Mouse (Mus musculus) forebrain, embryonic 12.5 days (tissue): Measurements from ENCODE around the gene Tedc1. TPM values are rescaled to one million over a fixed set of nuclear protein-coding genes. Genes with fewer than 3 reads are reported as not detected.

ENCODE experiments used
- ATAC-seq: fragments of 200-750 bp; cut with Nextera tagmentation; 2 replicates; pipeline ENCODE4 v1.8.0; 2017; ENCODE audit warnings: moderate TSS enrichment; ENCODE audit not compliant: low FRiP score
- H3K27ac ChIP-seq: fragments of 300-500 bp; sonication (generic); 2 replicates; pipeline ENCODE4 v1.5.1; 2016; ENCODE audit warnings: mild to moderate bottlenecking
- H3K27me3 ChIP-seq: fragments of 300-500 bp; sonication (generic); 2 replicates; pipeline ENCODE4 v1.6.1; 2016; ENCODE audit warnings: mild to moderate bottlenecking
- H3K36me3 ChIP-seq: fragments of 300-500 bp; sonication (generic); replicated peaks from 2 replicates; pipeline ENCODE4 v1.6.1; 2016; ENCODE audit warnings: mild to moderate bottlenecking
- H3K4me1 ChIP-seq: fragments of 300-500 bp; sonication (generic); 2 replicates; pipeline ENCODE4 v1.6.1; 2016
- H3K4me2 ChIP-seq: fragments of 300-500 bp; sonication (generic); 2 replicates; pipeline ENCODE4 v1.6.1; 2016; ENCODE audit warnings: mild to moderate bottlenecking, moderate library complexity
- H3K4me3 ChIP-seq: fragments of 300-500 bp; sonication (generic); replicated peaks from 2 replicates; pipeline ENCODE4 v1.5.1; 2016; ENCODE audit warnings: mild to moderate bottlenecking
- H3K9ac ChIP-seq: fragments of 300-500 bp; sonication (generic); 2 replicates; pipeline ENCODE4 v1.6.1; 2016; ENCODE audit warnings: mild to moderate bottlenecking
- H3K9me3 ChIP-seq: fragments of 300-500 bp; sonication (generic); 2 replicates; pipeline ENCODE4 v1.6.1; 2016
- WGBS: fragments of 180-500 bp; shearing (Covaris S2); methylation state at CpG from one replicate; pipeline ENCODE4 v1.1.7; 2016; 5-methylcytosine and 5-hydroxymethylcytosine counted together
- polyA plus RNA-seq: library from polyadenylated mRNA; unstranded; fragments of >200 nt; fragmentation: Nextera tagmentation; extraction: Ambion mirVana; gene quantifications from 2 replicates; pipeline ENCODE4 v1.2.1, GENCODE M21; 2016

The Tedc1 gene
- polyA plus RNA-seq, 1 experiment from 2014 or later: 48.3 TPM

GRCm38 (mm10) chr12:113163561-113164006, 7.4 kb downstream of the Tedc1 start:
- Histone ChIP-seq H3K9me3 (no peaks in the 10 kb centered on the region), H3K27ac (peak overlapping the region; percentile 44), H3K4me1 (peaks cover 3% of the 10 kb centered on the region; the same call in 1 of the 2 replicates), H3K4me2 (no peak overlapping the region), H3K36me3 (peaks cover 39% of the 10 kb centered on the region), H3K4me3 (no peak overlapping the region), H3K9ac (no peak overlapping the region), H3K27me3 (no peaks in the 10 kb centered on the region; the same call in 1 of the 2 replicates)
- peak; percentile 47; the same call in 1 of the 2 replicates for ATAC-seq
- WGBS: 75% methylated on average over 11 of the region's 11 CpGs

DNA sequence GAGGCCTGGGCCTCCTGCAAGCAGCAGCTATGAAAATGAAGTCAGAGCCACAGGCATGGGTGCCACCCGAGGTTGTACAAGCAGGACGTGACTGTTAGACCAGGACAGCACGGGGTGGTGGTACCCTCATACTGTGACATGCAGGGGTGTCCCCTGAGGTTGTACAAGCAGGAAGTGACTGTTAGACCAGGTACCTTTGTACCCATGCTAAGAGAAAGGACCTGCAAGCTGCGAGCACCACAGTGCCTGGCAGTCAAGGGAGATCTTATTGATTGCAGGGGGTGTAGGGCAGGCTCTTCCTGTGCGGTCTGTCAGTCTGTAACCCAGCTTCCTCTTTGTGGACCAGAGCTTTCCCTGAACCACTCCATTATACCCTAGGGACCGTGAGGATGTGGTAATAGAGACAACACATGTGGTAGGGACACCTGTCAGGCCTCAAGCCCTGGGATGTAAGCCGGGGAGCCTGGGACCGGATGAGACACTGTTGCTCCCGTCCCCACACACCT, 11.9 kb downstream of the Tedc1 start:
- no peak for ATAC-seq
- H3K4me2 ChIP-seq: no peak overlapping the region
- WGBS: 86% methylated on average over 9 of the region's 9 CpGs
- no peak overlapping the region for H3K4me3 ChIP-seq
- no peak overlapping the region for H3K9ac ChIP-seq
- H3K9me3 ChIP-seq: no peaks in the 10 kb centered on the region
- H3K4me1 ChIP-seq: peaks cover 3% of the 10 kb centered on the region; the same call in 1 of the 2 replicates
- no peaks in the 10 kb centered on the region; the same call in 1 of the 2 replicates for H3K27me3 ChIP-seq
- no peak overlapping the region for H3K27ac ChIP-seq
- peaks cover 15% of the 10 kb centered on the region for H3K36me3 ChIP-seq

DNA sequence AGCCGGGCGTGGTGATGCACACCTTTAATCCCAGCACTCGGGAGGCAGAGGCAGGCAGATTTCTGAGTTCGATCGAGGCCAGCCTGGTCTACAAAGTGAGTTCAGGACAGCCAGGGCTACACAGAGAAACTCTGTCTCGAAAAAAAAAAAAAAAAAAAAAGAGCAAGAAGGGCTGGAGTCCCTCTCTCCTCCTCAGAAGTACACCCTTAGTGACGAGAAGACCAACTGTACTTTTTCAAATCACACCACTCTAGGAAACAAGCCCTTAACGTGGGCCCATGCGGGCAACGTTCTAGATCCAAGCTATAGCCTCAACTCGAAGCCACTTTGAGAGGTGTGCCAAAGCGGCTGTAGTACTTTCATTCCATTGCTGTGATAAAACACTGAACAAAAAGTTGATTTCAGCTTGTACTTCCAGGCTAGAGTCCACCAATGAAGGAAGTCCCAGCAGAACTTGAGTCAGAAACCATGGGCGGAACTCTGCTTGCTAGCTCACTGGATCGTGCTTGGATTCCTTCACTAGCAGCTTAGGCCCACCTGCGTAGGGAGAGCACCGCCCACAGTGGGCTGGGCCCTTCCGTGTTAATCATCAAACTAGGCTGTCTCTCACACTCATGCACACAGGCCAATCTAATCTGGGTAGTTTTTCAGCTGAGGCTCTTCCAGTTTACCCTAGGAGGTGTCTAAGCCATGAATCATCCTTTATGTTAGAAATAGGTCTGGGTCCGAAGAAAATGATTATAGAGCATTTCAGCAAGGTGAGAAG, 20.9 kb downstream of the Tedc1 start:
- 91% methylated on average over 17 of the region's 18 CpGs for WGBS
- Histone ChIP-seq H3K27ac (no peak overlapping the region), H3K4me3 (no peak overlapping the region), H3K9me3 (no peaks in the 10 kb centered on the region), H3K36me3 (no peaks in the 10 kb centered on the region), H3K4me2 (no peak overlapping the region), H3K4me1 (no peaks in the 10 kb centered on the region), H3K27me3 (no peaks in the 10 kb centered on the region), H3K9ac (no peak overlapping the region)
- ATAC-seq: no peak

DNA sequence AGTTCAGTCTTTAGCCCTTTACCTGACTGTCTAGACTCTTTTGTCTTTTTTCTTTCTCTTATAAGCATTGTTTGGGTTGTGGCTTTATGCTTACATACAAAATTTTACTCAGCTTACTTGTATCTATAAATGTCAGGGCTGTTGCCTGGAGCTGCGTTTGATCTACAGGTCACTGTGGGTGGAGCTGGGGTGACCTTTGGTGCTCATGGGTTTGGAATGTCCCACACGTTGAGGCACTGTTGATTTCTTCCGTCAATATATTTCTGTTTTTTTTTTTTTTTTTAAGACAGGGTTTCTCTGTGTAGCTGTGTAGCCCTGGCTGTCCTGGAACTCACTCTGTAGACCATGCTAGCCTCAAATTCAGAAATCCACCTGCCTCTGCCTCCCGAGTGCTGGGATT, 24.8 kb downstream of the Tedc1 start:
- no peaks in the 10 kb centered on the region for H3K36me3 ChIP-seq
- H3K27ac ChIP-seq: no peak overlapping the region
- no peak overlapping the region for H3K4me3 ChIP-seq
- H3K9me3 ChIP-seq: no peaks in the 10 kb centered on the region
- peaks cover 5% of the 10 kb centered on the region for H3K4me1 ChIP-seq
- ATAC-seq: no peak
- H3K4me2 ChIP-seq: no peak overlapping the region
- WGBS: 78% methylated on average over 4 of the region's 4 CpGs
- peaks cover 8% of the 10 kb centered on the region for H3K27me3 ChIP-seq
- H3K9ac ChIP-seq: no peak overlapping the region

GRCm38 (mm10) chr12:113184945-113185344, 28.7 kb downstream of the Tedc1 start:
- 55% methylated on average over 5 of the region's 5 CpGs for WGBS

DNA sequence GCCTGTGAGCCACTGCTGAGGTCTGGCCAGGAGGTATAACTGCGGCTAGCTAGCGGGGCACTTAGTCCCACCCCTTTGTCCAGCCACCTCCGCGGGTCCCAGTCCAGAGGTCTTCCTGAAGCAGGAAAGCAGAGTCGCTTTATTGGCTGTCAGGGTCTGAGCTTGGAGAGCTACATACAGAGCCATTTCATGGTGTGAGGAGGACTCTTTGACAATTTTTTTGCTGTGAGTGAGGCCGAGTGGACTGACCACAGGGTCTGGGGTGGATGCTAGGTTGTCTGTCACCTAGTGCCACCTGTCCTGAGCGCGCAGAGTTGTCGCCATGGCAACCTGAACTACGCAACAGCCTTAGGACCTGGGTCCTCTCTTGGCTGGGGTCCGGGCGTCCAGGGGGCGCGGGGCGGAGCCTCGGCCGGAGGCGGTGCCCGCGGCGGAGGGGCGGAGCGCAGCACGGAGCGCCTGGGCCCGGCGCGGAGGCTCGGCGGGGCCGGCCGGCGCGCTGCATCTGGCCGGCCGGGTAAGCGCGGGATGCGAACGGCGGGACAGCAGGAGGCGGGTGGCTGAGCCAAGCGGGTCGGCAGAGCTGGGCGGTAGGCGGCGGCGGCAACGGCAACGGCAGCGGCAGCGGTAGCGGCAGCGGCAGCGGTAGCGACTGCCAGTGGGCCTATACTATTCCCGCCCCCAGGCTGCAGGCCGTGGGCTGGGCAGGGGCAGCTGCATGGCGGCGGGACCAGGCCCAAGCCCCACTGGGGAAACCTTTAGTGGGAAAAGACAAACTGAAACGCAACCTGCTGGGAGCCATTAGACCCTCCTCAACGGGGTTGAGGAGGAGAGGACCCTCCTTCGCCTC, 29.4 kb downstream of the Tedc1 start, which contains the start of gene Tmem121:
Tmem121 (plus strand) TSS at position 489 of the 850 bp plus-strand sequence.
- Histone ChIP-seq H3K27ac (no peak within 1 kb of the TSS), H3K4me2 (peak within 1 kb of the TSS; percentile 83), H3K4me1 (peaks cover 26% of the 10 kb centered on the region), H3K9ac (peak within 1 kb of the TSS; percentile 82), H3K36me3 (peaks cover 26% of the 10 kb centered on the region), H3K4me3 (peak within 1 kb of the TSS; percentile 72), H3K27me3 (peaks cover 19% of the 10 kb centered on the region), H3K9me3 (no peaks in the 10 kb centered on the region)
- under 1% methylated on average over 50 of the region's 63 CpGs for WGBS
- peak; percentile 81 for ATAC-seq

More at GRCm38 (mm10) chr12:113184945-113185344, 28.7 kb downstream of the Tedc1 start:
- no peak overlapping the region for H3K27ac ChIP-seq
- H3K9ac ChIP-seq: no peak overlapping the region
- H3K4me1 ChIP-seq: peaks cover 26% of the 10 kb centered on the region
- H3K36me3 ChIP-seq: peaks cover 19% of the 10 kb centered on the region
- H3K27me3 ChIP-seq: peaks cover 19% of the 10 kb centered on the region
- no peak overlapping the region for H3K4me3 ChIP-seq
- ATAC-seq: no peak
- no peaks in the 10 kb centered on the region for H3K9me3 ChIP-seq
- peak overlapping the region; percentile 83; the same call in 1 of the 2 replicates for H3K4me2 ChIP-seq

GRCm38 (mm10) chr12:113186326-113187010, 30.2 kb downstream of the Tedc1 start:
- Histone ChIP-seq H3K27me3 (peaks cover 19% of the 10 kb centered on the region), H3K9ac (peak overlapping the region; percentile 82), H3K9me3 (no peaks in the 10 kb centered on the region), H3K4me1 (peaks cover 26% of the 10 kb centered on the region), H3K4me3 (peak overlapping the region; percentile 72), H3K36me3 (peaks cover 34% of the 10 kb centered on the region), H3K4me2 (peak overlapping the region; percentile 83), H3K27ac (no peak overlapping the region)
- WGBS: 32% methylated on average over 12 of the region's 12 CpGs
- ATAC-seq: peak; percentile 14; the same call in 1 of the 2 replicates

- no peak for ATAC-seq
- H3K27me3 ChIP-seq: peaks cover 19% of the 10 kb centered on the region
- WGBS: 52% methylated on average over 4 of the region's 4 CpGs
- H3K4me2 ChIP-seq: peak overlapping the region; percentile 83
- H3K36me3 ChIP-seq: peaks cover 35% of the 10 kb centered on the region
- peak overlapping the region; percentile 82 for H3K9ac ChIP-seq
- peak overlapping the region; percentile 72 for H3K4me3 ChIP-seq
- no peak overlapping the region for H3K27ac ChIP-seq
- no peaks in the 10 kb centered on the region for H3K9me3 ChIP-seq
- peaks cover 26% of the 10 kb centered on the region for H3K4me1 ChIP-seq
Measured at GRCm38 (mm10) chr12:113187011-113187375, 30.8 kb downstream of the Tedc1 start.

GRCm38 (mm10) chr12:113187584-113188295, 31.5 kb downstream of the Tedc1 start:
- Histone ChIP-seq H3K4me1 (peaks cover 26% of the 10 kb centered on the region), H3K27me3 (peaks cover 19% of the 10 kb centered on the region), H3K4me2 (peak overlapping the region; percentile 83), H3K4me3 (peak overlapping the region; percentile 72), H3K36me3 (peaks cover 35% of the 10 kb centered on the region), H3K27ac (no peak overlapping the region), H3K9me3 (no peaks in the 10 kb centered on the region), H3K9ac (peak overlapping the region; percentile 82)
- peak; percentile 59 for ATAC-seq
- WGBS: 4% methylated on average over 56 of the region's 56 CpGs

GRCm38 (mm10) chr12:113188349-113189055, 32.3 kb downstream of the Tedc1 start:
- ATAC-seq: no peak
- Histone ChIP-seq H3K4me2 (peak overlapping the region; percentile 83), H3K27me3 (peaks cover 19% of the 10 kb centered on the region), H3K36me3 (peaks cover 35% of the 10 kb centered on the region), H3K4me3 (peak overlapping the region; percentile 72), H3K9ac (peak overlapping the region; percentile 82; the same call in 1 of the 2 replicates), H3K27ac (no peak overlapping the region), H3K9me3 (no peaks in the 10 kb centered on the region), H3K4me1 (peaks cover 26% of the 10 kb centered on the region)
- WGBS: 92% methylated on average over 51 of the region's 51 CpGs

- H3K9ac ChIP-seq: no peak overlapping the region
- peaks cover 31% of the 10 kb centered on the region for H3K36me3 ChIP-seq
Measured at GRCm38 (mm10) chr12:113193423-113193822, 37.2 kb downstream of the Tedc1 start.

More at GRCm38 (mm10) chr12:113193423-113193822, 37.2 kb downstream of the Tedc1 start:
- peaks cover 3% of the 10 kb centered on the region; the same call in 1 of the 2 replicates for H3K27me3 ChIP-seq
- H3K27ac ChIP-seq: no peak overlapping the region
- no peak overlapping the region for H3K4me2 ChIP-seq
- 71% methylated on average over 2 of the region's 2 CpGs for WGBS
- no peak overlapping the region for H3K4me3 ChIP-seq
- H3K4me1 ChIP-seq: no peaks in the 10 kb centered on the region
- no peaks in the 10 kb centered on the region for H3K9me3 ChIP-seq
- no peak for ATAC-seq
